Mouse (Mus musculus): ENCODE measurements around the gene Grrp1.
"Not testable (repeated sequence)": the region's sequence is repeated elsewhere in the genome, so short reads cannot be mapped to it uniquely, and the experiment has no call there.

Grrp1 gene

GRCm38 (mm10) chr4:134269622-134270021 lies 15.7 kb upstream of the Grrp1 start:
- DNase-seq = not testable (repeated sequence)

GRCm38 (mm10) chr4:134268102-134268655 lies 14.3 kb upstream of the Grrp1 start:
- no peak for DNase-seq

GRCm38 (mm10) chr4:134265860-134266585 lies 12.1 kb upstream of the Grrp1 start:
- no peak for DNase-seq

GRCm38 (mm10) chr4:134263191-134263590 lies 9.3 kb upstream of the Grrp1 start:
- peak; percentile 48 to 71 for DNase-seq

GRCm38 (mm10) chr4:134258354-134258753 lies 4.4 kb upstream of the Grrp1 start:
- peak; percentile 34 to 46 for DNase-seq

GRCm38 (mm10) chr4:134257198-134258009 lies 3.5 kb upstream of the Grrp1 start:
- no peak for DNase-seq

- DNase-seq = no peak
Observed at GRCm38 (mm10) chr4:134256407-134257197, 2.7 kb upstream of the Grrp1 start.

GRCm38 (mm10) chr4:134255854-134256253 lies 1.9 kb upstream of the Grrp1 start:
- DNase-seq = no peak

- DNase-seq = no peak
Observed at GRCm38 (mm10) chr4:134254835-134255234, 929 bp upstream of the Grrp1 start.

- no peak for DNase-seq
Observed at GRCm38 (mm10) chr4:134252911-134253721, 790 bp downstream of the Grrp1 start.

- DNase-seq = peak; percentile 45 to 54
Observed at GRCm38 (mm10) chr4:134252131-134252910, 1.6 kb downstream of the Grrp1 start.

- peak in 1 of 2 experiments; percentile 30 for DNase-seq
Observed at GRCm38 (mm10) chr4:134251241-134252130, 2.4 kb downstream of the Grrp1 start.

GRCm38 (mm10) chr4:134250930-134251240 lies 3.0 kb downstream of the Grrp1 start:
- no peak for DNase-seq

GRCm38 (mm10) chr4:134250116-134250929 lies 3.6 kb downstream of the Grrp1 start:
- no peak for DNase-seq

GRCm38 (mm10) chr4:134249651-134250050 lies 4.3 kb downstream of the Grrp1 start:
- DNase-seq = peak; percentile 57 to 69

- no peak for DNase-seq
Observed at GRCm38 (mm10) chr4:134246719-134247258, 7.1 kb downstream of the Grrp1 start, which contains the start of gene Gm30191. Gene Gm30191 (plus strand): TSS chr4:134246935.

GRCm38 (mm10) chr4:134246256-134246655 lies 7.7 kb downstream of the Grrp1 start:
- DNase-seq = no peak

GRCm38 (mm10) chr4:134245148-134245843 lies 8.6 kb downstream of the Grrp1 start, which contains the start of gene Zfp593:
Gene Zfp593 (minus strand): TSS chr4:134245592.
- DNase-seq = peak; percentile 93 to 95

Measured in lung, adult 18-20 months (tissue).